Mouse (Mus musculus): ENCODE results near the gene Gm17334.

- TF ChIP-seq HCFC1 (IDR thresholded peaks at IDR 0.05; ENCODE audit: borderline replicate concordance, insufficient read depth, low read length) (no peak), MAFK (IDR thresholded peaks at IDR 0.05; ENCODE audit: insufficient read depth, low read depth, low read length) (no peak), ZNF384 (IDR thresholded peaks at IDR 0.05; ENCODE audit: low read depth, low read length) (no peak), CHD2 (IDR thresholded peaks at IDR 0.05; ENCODE audit: low read depth, low read length) (no peak), ZC3H11A (IDR thresholded peaks at IDR 0.05; ENCODE audit: borderline replicate concordance, low read depth, low read length) (no peak)
Observed at GRCm38 (mm10) chr11:53814810-53815209, 41.8 kb upstream of the Gm17334 start.
